Mouse (Mus musculus): Measurements from ENCODE around the gene Rtn4.

Gene Rtn4

GRCm38 (mm10) chr11:29770666-29771400 lies 78.1 kb downstream of the Rtn4 start:
- 67% methylated on average over 3 of the region's 3 CpGs for WGBS

- 52% methylated on average over 1 of the region's 1 CpGs for WGBS
Measured at GRCm38 (mm10) chr11:29772279-29772678, 79.5 kb downstream of the Rtn4 start.

DNA sequence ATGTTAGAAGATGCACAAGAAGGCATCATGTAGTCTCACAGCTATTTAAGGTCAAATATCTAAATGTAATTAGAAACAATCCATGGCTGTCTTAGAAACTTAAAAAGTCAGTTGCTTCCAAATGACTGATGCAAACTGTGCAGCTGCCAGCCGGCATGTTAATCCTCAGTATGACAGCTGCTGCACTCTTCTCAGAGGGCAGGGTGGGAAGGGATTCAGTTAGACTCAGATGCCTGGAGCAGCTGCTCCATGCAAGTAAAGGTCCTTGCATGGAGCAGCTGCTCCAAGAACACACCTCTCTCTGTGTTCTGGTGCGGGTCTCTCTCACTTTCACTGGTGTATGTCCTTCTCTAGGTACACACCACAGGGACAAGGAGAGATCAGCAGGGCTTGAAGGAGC lies 81.5 kb downstream of the Rtn4 start:
- WGBS = 60% methylated on average over 2 of the region's 2 CpGs

- 89% methylated on average over 2 of the region's 2 CpGs for WGBS
Measured at GRCm38 (mm10) chr11:29774760-29775159, 82.0 kb downstream of the Rtn4 start.

GRCm38 (mm10) chr11:29778936-29779335 lies 86.2 kb downstream of the Rtn4 start:
- 88% methylated on average over 3 of the region's 3 CpGs for whole genome bisulfite sequencing

DNA sequence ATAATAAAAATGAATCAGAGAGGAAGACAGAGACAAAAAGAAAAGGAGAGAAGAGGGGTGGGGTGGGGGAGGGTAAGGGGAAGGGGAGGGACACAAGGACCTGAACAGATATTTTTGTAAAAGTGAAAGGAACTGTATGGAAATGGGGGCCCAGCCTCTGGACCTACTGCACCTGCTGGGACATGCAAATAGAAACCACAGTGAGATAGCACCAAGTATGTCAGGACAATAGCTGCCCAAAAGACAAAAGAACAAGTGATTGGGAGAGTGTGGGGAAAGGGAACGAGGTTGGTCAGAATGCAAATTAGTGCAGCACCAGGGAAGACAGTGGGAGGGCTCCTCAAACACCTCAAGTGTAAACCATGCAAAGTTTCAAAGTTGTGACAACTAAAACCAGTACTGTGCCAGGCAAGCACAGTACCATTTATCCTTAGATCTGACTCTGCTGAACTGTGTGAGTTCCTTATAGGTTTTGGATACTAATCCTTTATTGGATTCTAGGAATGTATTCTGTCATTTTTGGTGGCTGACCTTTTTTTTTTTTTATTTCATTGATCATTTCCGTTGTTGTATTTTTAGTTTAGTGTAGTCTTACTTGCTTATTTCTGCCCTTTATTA lies 86.8 kb downstream of the Rtn4 start:
- 57% methylated on average over 2 of the region's 2 CpGs for WGBS

DNA sequence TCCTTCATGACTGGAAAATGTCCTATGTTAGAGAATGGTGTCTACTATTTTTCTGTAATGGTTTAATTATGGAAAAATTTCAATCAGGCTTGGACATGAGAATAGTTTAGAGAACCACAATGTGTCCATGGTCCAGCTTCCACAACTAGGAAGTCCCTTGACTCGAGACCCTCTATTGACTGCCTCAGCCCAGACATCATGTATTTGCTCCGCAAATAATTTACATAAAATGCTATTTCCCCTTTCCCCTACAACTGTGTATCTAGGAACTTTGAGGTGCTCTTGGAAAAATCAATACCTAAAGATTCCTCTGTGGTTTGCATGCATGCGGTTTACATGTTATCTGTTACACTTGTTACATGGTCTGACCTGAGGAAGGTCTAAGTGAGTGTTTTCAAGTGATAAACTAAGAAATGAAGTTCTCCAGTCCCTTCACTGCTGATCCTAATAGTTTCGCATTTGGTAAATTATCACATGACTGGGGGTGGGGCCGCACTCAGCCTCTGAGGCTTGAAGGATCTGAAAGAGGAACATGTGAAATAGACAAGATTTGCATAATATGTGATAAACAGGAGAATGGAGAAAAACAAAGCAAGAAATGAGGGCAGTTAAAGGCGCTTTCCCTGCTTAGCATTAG lies 94.0 kb downstream of the Rtn4 start:
- 82% methylated on average over 6 of the region's 6 CpGs for WGBS

GRCm38 (mm10) chr11:29787473-29787872 lies 94.7 kb downstream of the Rtn4 start:
- WGBS = 22% methylated on average over 5 of the region's 5 CpGs

GRCm38 (mm10) chr11:29788499-29788898 lies 95.8 kb downstream of the Rtn4 start:
- 17% methylated on average over 1 of the region's 1 CpGs for WGBS

- 42% methylated on average over 6 of the region's 6 CpGs for WGBS
Measured at GRCm38 (mm10) chr11:29788921-29789638, 96.3 kb downstream of the Rtn4 start.

GRCm38 (mm10) chr11:29790796-29791195 lies 98.0 kb downstream of the Rtn4 start:
- 90% methylated on average over 2 of the region's 2 CpGs for WGBS
